Mouse (Mus musculus) small intestine, adult 2 months (tissue): ENCODE measurements around the gene Hdac9. TPM values are rescaled to one million over a fixed set of nuclear protein-coding genes. Genes with fewer than 3 reads are reported as not detected.

ENCODE experiments used
- H3K27ac ChIP-seq: fragments of 200-500 bp; 2 replicates; pipeline ENCODE4 v1.5.1; 2012; ENCODE audit warnings: low read depth, low read length, control low read depth, inconsistent platforms; ENCODE audit not compliant: insufficient read depth
- H3K27me3 ChIP-seq: fragments of 200-500 bp; 2 replicates; pipeline ENCODE4 v1.6.1; 2012; ENCODE audit warnings: mild to moderate bottlenecking, moderate library complexity, low read length, inconsistent platforms; ENCODE audit not compliant: control insufficient read depth, insufficient read depth
- H3K36me3 ChIP-seq: fragments of 200-500 bp; 2 replicates; pipeline ENCODE4 v1.6.1; 2012; ENCODE audit warnings: mild to moderate bottlenecking, low read length, control low read depth, inconsistent platforms; ENCODE audit not compliant: control insufficient read depth, insufficient read depth
- H3K4me1 ChIP-seq: fragments of 200-500 bp; 2 replicates; pipeline ENCODE4 v1.6.1; 2012; ENCODE audit warnings: low read length, inconsistent platforms, mixed read lengths; ENCODE audit not compliant: control insufficient read depth, insufficient read depth, insufficient read length
- H3K4me3 ChIP-seq: fragments of 200-500 bp; 2 replicates; pipeline ENCODE4 v1.5.1; 2012; ENCODE audit warnings: low read depth, mild to moderate bottlenecking, control low read depth, inconsistent platforms, low read length, moderate library complexity
- CTCF ChIP-seq: fragments of 200-500 bp; IDR thresholded peaks from 2 replicates; pipeline ENCODE4 v1.5.1; 2012; ENCODE audit warnings: low read depth, mild to moderate bottlenecking, control low read depth, inconsistent platforms, low read length, moderate library complexity, mixed read lengths; ENCODE audit not compliant: insufficient replicate concordance, insufficient read length; ENCODE audit errors: extremely low read depth
- POLR2A ChIP-seq: fragments of 200-500 bp; IDR thresholded peaks from 2 replicates; pipeline ENCODE4 v1.6.1; 2012; ENCODE audit warnings: low read depth, mild to moderate bottlenecking, control low read depth, inconsistent platforms, low read length, moderate library complexity
- WGBS: fragments of 180-500 bp; shearing (Covaris S2); methylation state at CpG from one replicate; pipeline ENCODE4 v1.1.7; 2018; 5-methylcytosine and 5-hydroxymethylcytosine counted together
- polyA plus RNA-seq: library from polyadenylated mRNA; depleted of rRNA; stranded (reverse); fragments of >200 nt; gene quantifications from 2 replicates; pipeline ENCODE4 v1.2.3, GENCODE M21; 2012

The Hdac9 gene
- polyA plus RNA-seq, 1 experiment = 0.84 TPM

- H3K4me1 ChIP-seq = no peaks in the 10 kb centered on the region
- no peaks in the 10 kb centered on the region for H3K27me3 ChIP-seq
- no peak overlapping the region for H3K27ac ChIP-seq
- H3K4me3 ChIP-seq = no peak overlapping the region
- no peak for TF ChIP-seq CTCF
- H3K36me3 ChIP-seq = no peaks in the 10 kb centered on the region
- 37% methylated on average over 6 of the region's 6 CpGs for WGBS
These were observed 565.0 kb downstream of the Hdac9 start for GRCm38 (mm10) chr12:34351906-34352305.

GRCm38 (mm10) chr12:34347529-34347928 is 569.4 kb downstream of the Hdac9 start:
- TF ChIP-seq CTCF = no peak
- TF ChIP-seq POLR2A = no peak

GRCm38 (mm10) chr12:34342761-34343160 is 574.1 kb downstream of the Hdac9 start:
- H3K4me3 ChIP-seq = no peak overlapping the region
- 84% methylated on average over 2 of the region's 2 CpGs for WGBS
- no peaks in the 10 kb centered on the region for H3K4me1 ChIP-seq
- no peak for TF ChIP-seq CTCF
- no peak for TF ChIP-seq POLR2A
- no peak overlapping the region for H3K27ac ChIP-seq
- no peaks in the 10 kb centered on the region for H3K27me3 ChIP-seq
- H3K36me3 ChIP-seq = no peaks in the 10 kb centered on the region

More at GRCm38 (mm10) chr12:34347529-34347928, 569.4 kb downstream of the Hdac9 start:
- H3K4me3 ChIP-seq = no peak overlapping the region
- H3K27me3 ChIP-seq = no peaks in the 10 kb centered on the region
- no peaks in the 10 kb centered on the region for H3K36me3 ChIP-seq
- no peak overlapping the region for H3K27ac ChIP-seq
- 86% methylated on average over 2 of the region's 2 CpGs for WGBS
- H3K4me1 ChIP-seq = no peaks in the 10 kb centered on the region

GRCm38 (mm10) chr12:34338886-34339285 is 578.0 kb downstream of the Hdac9 start:
- Histone ChIP-seq H3K27me3 (no peaks in the 10 kb centered on the region), H3K36me3 (no peaks in the 10 kb centered on the region), H3K4me3 (no peak overlapping the region), H3K4me1 (no peaks in the 10 kb centered on the region), H3K27ac (no peak overlapping the region)
- no peak for TF ChIP-seq POLR2A
- no peak for TF ChIP-seq CTCF
- WGBS = 77% methylated on average over 4 of the region's 4 CpGs

- Histone ChIP-seq H3K27ac (no peak overlapping the region), H3K36me3 (no peaks in the 10 kb centered on the region), H3K4me3 (no peak overlapping the region), H3K4me1 (no peaks in the 10 kb centered on the region), H3K27me3 (no peaks in the 10 kb centered on the region)
- WGBS = 75% methylated on average over 4 of the region's 4 CpGs
- TF ChIP-seq POLR2A (no peak), CTCF (no peak)
These were observed 582.3 kb downstream of the Hdac9 start for GRCm38 (mm10) chr12:34334455-34335084.

GRCm38 (mm10) chr12:34332884-34333283 is 584.0 kb downstream of the Hdac9 start:
- 56% methylated on average over 4 of the region's 4 CpGs for WGBS
- no peak for TF ChIP-seq POLR2A
- TF ChIP-seq CTCF = no peak
- Histone ChIP-seq H3K4me3 (no peak overlapping the region), H3K36me3 (no peaks in the 10 kb centered on the region), H3K27me3 (no peaks in the 10 kb centered on the region), H3K4me1 (no peaks in the 10 kb centered on the region), H3K27ac (no peak overlapping the region)

GRCm38 (mm10) chr12:34327111-34327510 is 589.8 kb downstream of the Hdac9 start:
- Histone ChIP-seq H3K27ac (no peak overlapping the region), H3K27me3 (no peaks in the 10 kb centered on the region), H3K4me3 (no peak overlapping the region), H3K36me3 (no peaks in the 10 kb centered on the region), H3K4me1 (no peaks in the 10 kb centered on the region)
- TF ChIP-seq CTCF (no peak), POLR2A (no peak)
- 95% methylated on average over 1 of the region's 1 CpGs for WGBS
